Mouse (Mus musculus): Measurements from ENCODE around the gene Btbd6. TPM values are rescaled to one million over a fixed set of nuclear protein-coding genes. Genes with fewer than 3 reads are reported as not detected.

The Btbd6 gene
- polyA plus RNA-seq, 1 experiment from 2014 or later = 23.4 TPM

GRCm38 (mm10) chr12:112999569-113000293 is 23.4 kb downstream of the Btbd6 start:
- Histone ChIP-seq H3K9me3 (ENCODE audit: low read length) (no peaks in the 10 kb centered on the region), H3K4me3 (ENCODE audit: low read depth, low read length) (peak overlapping the region; percentile 91), H3K27ac (ENCODE audit: low read length) (peak overlapping the region; percentile 98), H3K9ac (replicated peaks; ENCODE audit: low read depth) (peak overlapping the region; percentile 89), H3K27me3 (replicated peaks; ENCODE audit: insufficient read depth, low read length) (no peaks in the 10 kb centered on the region), H3K4me1 (ENCODE audit: insufficient read depth, low read depth, low read length) (peaks cover 8% of the 10 kb centered on the region; the same call in 1 of the 2 replicates), H3K4me2 (replicated peaks; ENCODE audit: low read depth, low read length) (peak overlapping the region; percentile 88), H3K36me3 (ENCODE audit: insufficient read depth, low read length) (no peaks in the 10 kb centered on the region)
- under 1% methylated on average over 56 of the region's 56 CpGs for WGBS
- no peak for TF ChIP-seq CTCF (IDR thresholded peaks at IDR 0.05)
- DNase-seq (ENCODE audit: low spot score) (peak; percentile 64), ATAC-seq (peak; percentile 2; the same call in 1 of the 2 replicates)

- under 1% methylated on average over 89 of the region's 96 CpGs for WGBS
- peak within 1 kb of the TSS; percentile 91 for H3K4me3 ChIP-seq (ENCODE audit: low read depth, low read length)
- peaks cover 8% of the 10 kb centered on the region; the same call in 1 of the 2 replicates for H3K4me1 ChIP-seq (ENCODE audit: insufficient read depth, low read depth, low read length)
- peak within 1 kb of the TSS; percentile 98 for H3K27ac ChIP-seq (ENCODE audit: low read length)
- peak within 1 kb of the TSS; percentile 88 for H3K4me2 ChIP-seq (replicated peaks; ENCODE audit: low read depth, low read length)
- peak within 1 kb of the TSS; percentile 89 for H3K9ac ChIP-seq (replicated peaks; ENCODE audit: low read depth)
- H3K36me3 ChIP-seq (ENCODE audit: insufficient read depth, low read length) = no peaks in the 10 kb centered on the region
- DNase-seq (ENCODE audit: low spot score) (peak; percentile 100), ATAC-seq (peak; percentile 97)
- H3K27me3 ChIP-seq (replicated peaks; ENCODE audit: insufficient read depth, low read length) = no peaks in the 10 kb centered on the region
- H3K9me3 ChIP-seq (ENCODE audit: low read length) = no peaks in the 10 kb centered on the region
- no peak for TF ChIP-seq EP300 (IDR thresholded peaks at IDR 0.05)
- peak; percentile 25; the same call in 1 of the 2 replicates for TF ChIP-seq CTCF (IDR thresholded peaks at IDR 0.05)
These were observed 24.2 kb downstream of the Btbd6 start, which contains the start of gene Brf1 for GRCm38 (mm10) chr12:113000294-113001132. Brf1 (minus strand) TSS chr12:113000704.

DNA sequence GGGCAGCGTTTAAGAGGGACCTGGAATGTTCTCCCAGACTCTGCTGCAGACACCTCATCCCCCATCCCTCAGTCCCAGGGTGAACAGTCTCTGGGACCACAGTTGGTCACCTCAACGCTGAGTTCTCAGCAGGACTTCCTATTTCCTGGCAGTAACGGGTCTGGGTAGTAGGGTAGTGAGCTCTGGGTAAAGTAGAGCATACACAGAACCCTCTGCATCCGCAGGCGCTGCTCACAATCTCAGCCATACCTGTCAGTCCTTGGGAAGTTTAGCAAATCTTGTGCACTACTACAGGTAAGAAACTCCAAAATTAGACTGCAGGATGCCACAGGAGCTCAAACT is 24.8 kb downstream of the Btbd6 start:
- peaks cover 8% of the 10 kb centered on the region; the same call in 1 of the 2 replicates for H3K4me1 ChIP-seq (ENCODE audit: insufficient read depth, low read depth, low read length)
- H3K9me3 ChIP-seq (ENCODE audit: low read length) = no peaks in the 10 kb centered on the region
- no peaks in the 10 kb centered on the region for H3K36me3 ChIP-seq (ENCODE audit: insufficient read depth, low read length)
- ATAC-seq = no peak
- no peak for TF ChIP-seq EP300 (IDR thresholded peaks at IDR 0.05)
- no peak for TF ChIP-seq CTCF (IDR thresholded peaks at IDR 0.05)
- no peaks in the 10 kb centered on the region for H3K27me3 ChIP-seq (replicated peaks; ENCODE audit: insufficient read depth, low read length)
- DNase-seq (ENCODE audit: low spot score) = no peak
- H3K9ac ChIP-seq (replicated peaks; ENCODE audit: low read depth) = 0 out of 2 replicates have a peak overlapping the region, but pooled peaks have one; percentile 16
- H3K27ac ChIP-seq (ENCODE audit: low read length) = peak overlapping the region; percentile 82
- peak overlapping the region; percentile 91 for H3K4me3 ChIP-seq (ENCODE audit: low read depth, low read length)
- WGBS = 2% methylated on average over 5 of the region's 5 CpGs
- H3K4me2 ChIP-seq (replicated peaks; ENCODE audit: low read depth, low read length) = peak overlapping the region; percentile 58

- WGBS = 45% methylated on average over 2 of the region's 2 CpGs
- TF ChIP-seq CTCF (IDR thresholded peaks at IDR 0.05) (peak; percentile 37), EP300 (IDR thresholded peaks at IDR 0.05) (no peak)
- Histone ChIP-seq H3K9ac (replicated peaks; ENCODE audit: low read depth) (no peak overlapping the region), H3K4me2 (replicated peaks; ENCODE audit: low read depth, low read length) (no peak overlapping the region), H3K4me3 (ENCODE audit: low read depth, low read length) (no peak overlapping the region), H3K36me3 (ENCODE audit: insufficient read depth, low read length) (no peaks in the 10 kb centered on the region), H3K9me3 (ENCODE audit: low read length) (no peaks in the 10 kb centered on the region), H3K4me1 (ENCODE audit: insufficient read depth, low read depth, low read length) (peaks cover 8% of the 10 kb centered on the region; the same call in 1 of the 2 replicates), H3K27me3 (replicated peaks; ENCODE audit: insufficient read depth, low read length) (no peaks in the 10 kb centered on the region), H3K27ac (ENCODE audit: low read length) (no peak overlapping the region)
- no peak for ATAC-seq
- DNase-seq (ENCODE audit: low spot score) = no peak
These were observed 26.4 kb downstream of the Btbd6 start for GRCm38 (mm10) chr12:113002667-113003066.

DNA sequence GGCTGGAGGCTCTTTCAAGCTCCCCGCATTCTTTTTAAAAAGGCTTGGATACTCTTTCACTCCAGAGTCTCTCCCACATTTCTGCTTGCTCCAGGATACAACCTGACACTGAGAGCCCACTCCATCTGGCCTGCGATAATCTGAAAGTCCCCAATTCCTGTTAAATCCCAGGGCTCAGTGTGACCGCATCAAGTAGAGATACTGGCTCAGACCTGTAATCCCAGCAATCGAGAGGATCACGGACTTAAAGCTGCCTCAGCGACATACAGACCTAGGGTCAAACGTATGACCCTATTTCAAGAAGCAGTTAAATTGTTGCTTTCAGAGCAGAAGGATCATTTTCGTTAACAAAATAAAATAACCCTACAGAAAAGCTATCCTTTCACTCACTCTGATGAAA is 27.7 kb downstream of the Btbd6 start:
- H3K4me3 ChIP-seq (ENCODE audit: low read depth, low read length) = no peak overlapping the region
- H3K36me3 ChIP-seq (ENCODE audit: insufficient read depth, low read length) = no peaks in the 10 kb centered on the region
- no peak for ATAC-seq
- TF ChIP-seq CTCF (IDR thresholded peaks at IDR 0.05) (no peak), EP300 (IDR thresholded peaks at IDR 0.05) (no peak)
- H3K4me2 ChIP-seq (replicated peaks; ENCODE audit: low read depth, low read length) = no peak overlapping the region
- peaks cover 5% of the 10 kb centered on the region; the same call in 1 of the 2 replicates for H3K4me1 ChIP-seq (ENCODE audit: insufficient read depth, low read depth, low read length)
- no peaks in the 10 kb centered on the region for H3K27me3 ChIP-seq (replicated peaks; ENCODE audit: insufficient read depth, low read length)
- no peak for DNase-seq (ENCODE audit: low spot score)
- no peak overlapping the region for H3K9ac ChIP-seq (replicated peaks; ENCODE audit: low read depth)
- no peak overlapping the region for H3K27ac ChIP-seq (ENCODE audit: low read length)
- 82% methylated on average over 8 of the region's 8 CpGs for WGBS
- no peaks in the 10 kb centered on the region for H3K9me3 ChIP-seq (ENCODE audit: low read length)

DNA sequence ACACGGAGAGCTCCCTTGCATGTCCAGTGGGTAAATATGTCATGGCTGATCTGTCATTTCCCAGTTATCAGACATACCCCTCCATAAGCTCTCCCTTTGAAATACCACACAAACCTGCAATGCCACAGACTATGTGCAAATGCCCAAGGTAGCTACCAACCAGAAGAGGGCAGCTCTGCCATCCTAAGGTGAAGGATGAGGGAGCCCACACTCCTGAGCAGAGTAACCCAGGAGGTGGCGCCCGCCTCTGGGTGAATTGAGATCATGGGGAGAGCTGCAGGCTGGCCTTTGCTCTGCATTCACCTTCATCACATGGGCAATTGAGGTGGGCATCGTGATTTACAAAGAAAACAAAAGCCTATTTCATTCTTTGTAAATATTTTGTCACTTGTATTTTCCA is 28.7 kb downstream of the Btbd6 start:
- Histone ChIP-seq H3K27ac (ENCODE audit: low read length) (no peak overlapping the region), H3K9ac (replicated peaks; ENCODE audit: low read depth) (no peak overlapping the region), H3K9me3 (ENCODE audit: low read length) (no peaks in the 10 kb centered on the region), H3K27me3 (replicated peaks; ENCODE audit: insufficient read depth, low read length) (no peaks in the 10 kb centered on the region), H3K36me3 (ENCODE audit: insufficient read depth, low read length) (no peaks in the 10 kb centered on the region), H3K4me2 (replicated peaks; ENCODE audit: low read depth, low read length) (no peak overlapping the region), H3K4me3 (ENCODE audit: low read depth, low read length) (no peak overlapping the region), H3K4me1 (ENCODE audit: insufficient read depth, low read depth, low read length) (no peaks in the 10 kb centered on the region)
- WGBS = 33% methylated on average over 4 of the region's 4 CpGs
- ATAC-seq = no peak
- TF ChIP-seq CTCF (IDR thresholded peaks at IDR 0.05) (peak; percentile 90), EP300 (IDR thresholded peaks at IDR 0.05) (no peak)
- DNase-seq (ENCODE audit: low spot score) = peak; percentile 84

All from lung, postnatal 0 days (tissue).